Comparison of ENCODE assay signal across 13 mouse cellular contexts in genomic region chr1:167290263-167290592, GRCm38 (mm10). TPM values are rescaled to one million over a fixed set of nuclear protein-coding genes. Genes with fewer than 3 reads are reported as not detected.
DNase-seq lines count a peak whose midpoint lies in the region; ATAC-seq lines count a peak whose summit lies in the region.
"Had no signal": no experiment of that assay in that cellular context is flagged by ENCODE, and none has a peak within 500 bp of the region (broad histone marks: within the 10 kb centered on the region; RNA-seq: fewer than 3 reads in every experiment).

No protein-coding gene starts in this region.

- peak overlapping the region; percentile 16; the same call in 1 of the 2 replicates for H3K4me3 ChIP-seq in forebrain, embryonic 10.5 days
- H3K4me3 ChIP-seq in forebrain, embryonic 16.5 days (replicated peaks; ENCODE audit: low read length): no peak overlapping the region
- no peak overlapping the region for H3K4me3 ChIP-seq in liver, embryonic 13.5 days (replicated peaks)
- no peak overlapping the region for H3K4me3 ChIP-seq in limb, embryonic 12.5 days (replicated peaks)
- H3K4me3 ChIP-seq in stomach, embryonic 16.5 days (replicated peaks; ENCODE audit: low read length): no peak overlapping the region
- H3K4me3 ChIP-seq: embryonic facial prominence, embryonic 15.5 days had no signal

- H3K4me1 ChIP-seq in forebrain, embryonic 10.5 days: peaks cover 30% of the 10 kb centered on the region
- H3K4me1 ChIP-seq in forebrain, embryonic 16.5 days (replicated peaks; ENCODE audit: control insufficient read depth, insufficient read depth, low read length): peaks cover 10% of the 10 kb centered on the region
- peaks cover 61% of the 10 kb centered on the region for H3K4me1 ChIP-seq in liver, embryonic 13.5 days (replicated peaks)
- peaks cover 24% of the 10 kb centered on the region for H3K4me1 ChIP-seq in limb, embryonic 12.5 days (replicated peaks)
- peaks cover 26% of the 10 kb centered on the region for H3K4me1 ChIP-seq in stomach, embryonic 16.5 days (ENCODE audit: control insufficient read depth, insufficient read depth, low read length)

- no peaks in the 10 kb centered on the region for H3K36me3 ChIP-seq in forebrain, embryonic 10.5 days (replicated peaks)
- H3K36me3 ChIP-seq in forebrain, embryonic 16.5 days (ENCODE audit: control insufficient read depth, insufficient read depth): no peaks in the 10 kb centered on the region
- H3K36me3 ChIP-seq in liver, embryonic 13.5 days: no peaks in the 10 kb centered on the region
- no peaks in the 10 kb centered on the region for H3K36me3 ChIP-seq in limb, embryonic 12.5 days
- H3K36me3 ChIP-seq in stomach, embryonic 16.5 days (ENCODE audit: control insufficient read depth, insufficient read depth, low read length): no peaks in the 10 kb centered on the region
- H3K36me3 ChIP-seq: embryonic facial prominence, embryonic 15.5 days had no signal

- peaks cover 43% of the 10 kb centered on the region for H3K27me3 ChIP-seq in forebrain, embryonic 10.5 days (ENCODE audit: poor library complexity, severe bottlenecking)
- no peaks in the 10 kb centered on the region for H3K27me3 ChIP-seq in forebrain, embryonic 16.5 days (replicated peaks; ENCODE audit: control insufficient read depth, insufficient read depth, low read length)
- H3K27me3 ChIP-seq in liver, embryonic 13.5 days: peaks cover 37% of the 10 kb centered on the region
- H3K27me3 ChIP-seq in limb, embryonic 12.5 days: peaks cover 14% of the 10 kb centered on the region
- no peaks in the 10 kb centered on the region for H3K27me3 ChIP-seq in stomach, embryonic 16.5 days (ENCODE audit: control insufficient read depth, insufficient read depth, low read length)

- WGBS in forebrain, embryonic 10.5 days: 26% methylated on average over 6 of the region's 6 CpGs
- 19% methylated on average over 6 of the region's 6 CpGs for WGBS in forebrain, embryonic 16.5 days
- WGBS in liver, embryonic 13.5 days (ENCODE audit: insufficient replicate concordance): 38% methylated on average over 6 of the region's 6 CpGs
- 29% methylated on average over 6 of the region's 6 CpGs for WGBS in limb, embryonic 12.5 days
- 31% methylated on average over 6 of the region's 6 CpGs for WGBS in stomach, embryonic 16.5 days

- DNase-seq in forebrain, embryonic 10.5 days (ENCODE audit: extremely low spot score, low spot score): no peak
- DNase-seq in liver, embryonic 13.5 days: no peak
- DNase-seq in liver: no peak
- DNase-seq in urinary bladder, postnatal 36 days (ENCODE audit: low spot score in 2 of 2): no peak
- no peak for DNase-seq in kidney, adult 8-10 months
- DNase-seq: cerebellum, adult 9-10 months; kidney, adult 2 months; left cerebral cortex, postnatal 4 days; thymus, adult 18-20 months had no signal

- H3K27ac ChIP-seq in forebrain, embryonic 10.5 days: 0 out of 2 replicates have a peak overlapping the region, but pooled peaks have one; percentile 37
- no peak overlapping the region for H3K27ac ChIP-seq in forebrain, embryonic 16.5 days (ENCODE audit: low read length)
- no peak overlapping the region for H3K27ac ChIP-seq in liver, embryonic 13.5 days
- no peak overlapping the region for H3K27ac ChIP-seq in limb, embryonic 12.5 days
- H3K27ac ChIP-seq in stomach, embryonic 16.5 days (ENCODE audit: low read length): peak overlapping the region; percentile 27; the same call in 1 of the 2 replicates
- H3K27ac ChIP-seq: embryonic facial prominence, embryonic 15.5 days had no signal

- ATAC-seq in forebrain, embryonic 16.5 days: no peak
- ATAC-seq in liver, embryonic 13.5 days (ENCODE audit: low read depth): no peak
- ATAC-seq in limb, embryonic 12.5 days (ENCODE audit: insufficient number of reproducible peaks, insufficient read depth, low FRiP score, low TSS enrichment, low read depth): 0 out of 2 replicates have a peak, but pooled peaks have one; percentile 2
- no peak for ATAC-seq in stomach, embryonic 16.5 days (ENCODE audit: insufficient read depth, low FRiP score)

- H3K9ac ChIP-seq in forebrain, embryonic 16.5 days (replicated peaks; ENCODE audit: low read depth, low read length): no peak overlapping the region
- H3K9ac ChIP-seq in liver, embryonic 13.5 days: 0 out of 2 replicates have a peak overlapping the region, but pooled peaks have one; percentile 30
- H3K9ac ChIP-seq in limb, embryonic 12.5 days (replicated peaks): no peak overlapping the region
- no peak overlapping the region for H3K9ac ChIP-seq in stomach, embryonic 16.5 days (ENCODE audit: low read length)
- H3K9ac ChIP-seq: embryonic facial prominence, embryonic 15.5 days had no signal

- H3K9me3 ChIP-seq in forebrain, embryonic 10.5 days: no peaks in the 10 kb centered on the region
- no peaks in the 10 kb centered on the region for H3K9me3 ChIP-seq in forebrain, embryonic 16.5 days (ENCODE audit: control insufficient read depth, low read length)
- no peaks in the 10 kb centered on the region for H3K9me3 ChIP-seq in liver, embryonic 13.5 days (replicated peaks)
- H3K9me3 ChIP-seq in limb, embryonic 12.5 days: no peaks in the 10 kb centered on the region
- H3K9me3 ChIP-seq in stomach, embryonic 16.5 days (replicated peaks; ENCODE audit: control insufficient read depth, low read length): no peaks in the 10 kb centered on the region
- H3K9me3 ChIP-seq: embryonic facial prominence, embryonic 15.5 days had no signal

- H3K4me2 ChIP-seq in forebrain, embryonic 16.5 days (ENCODE audit: low read length): no peak overlapping the region
- H3K4me2 ChIP-seq in liver, embryonic 13.5 days: no peak overlapping the region
- H3K4me2 ChIP-seq in limb, embryonic 12.5 days: peak overlapping the region; percentile 25
- 0 out of 2 replicates have a peak overlapping the region, but pooled peaks have one; percentile 3 for H3K4me2 ChIP-seq in stomach, embryonic 16.5 days (ENCODE audit: low read depth, low read length)
- H3K4me2 ChIP-seq: embryonic facial prominence, embryonic 15.5 days had no signal

RNA-seq across cellular contexts. Expression of gene Uck2, which starts 5.1 kb away (rescaled TPM):
- 135 TPM in 2 replicates for polyA plus RNA-seq in forebrain, embryonic 10.5 days (2016; fragmentation: Nextera tagmentation; extraction: Ambion mirVana)
- polyA plus RNA-seq in forebrain, embryonic 16.5 days (2015; fragmentation: Nextera tagmentation; extraction: Ambion mirVana): 62.7 and 70.3 TPM in 2 replicates
- polyA plus RNA-seq in liver, embryonic 13.5 days (2015; fragmentation: Nextera tagmentation; extraction: Ambion mirVana): 67.1 and 82.5 TPM in 2 replicates
- 119 and 133 TPM in 2 replicates for polyA plus RNA-seq in limb, embryonic 12.5 days (2016; fragmentation: Nextera tagmentation; extraction: Ambion mirVana)
- 65.4 and 70.9 TPM in 2 replicates for polyA plus RNA-seq in stomach, embryonic 16.5 days (2015; fragmentation: Nextera tagmentation; extraction: Ambion mirVana)

RNA-seq across cellular contexts. Expression of gene Tmco1, which starts 17.9 kb away (rescaled TPM):
- 73.4 and 77.1 TPM in 2 replicates for polyA plus RNA-seq in forebrain, embryonic 10.5 days (2016; fragmentation: Nextera tagmentation; extraction: Ambion mirVana)
- 74.3 and 79.7 TPM in 2 replicates for polyA plus RNA-seq in forebrain, embryonic 16.5 days (2015; fragmentation: Nextera tagmentation; extraction: Ambion mirVana)
- 69.9 and 84.5 TPM in 2 replicates for polyA plus RNA-seq in liver, embryonic 13.5 days (2015; fragmentation: Nextera tagmentation; extraction: Ambion mirVana)
- 63.5 and 64.4 TPM in 2 replicates for polyA plus RNA-seq in limb, embryonic 12.5 days (2016; fragmentation: Nextera tagmentation; extraction: Ambion mirVana)
- 112 TPM in 2 replicates for polyA plus RNA-seq in stomach, embryonic 16.5 days (2015; fragmentation: Nextera tagmentation; extraction: Ambion mirVana)

RNA-seq across cellular contexts. Expression of gene Aldh9a1, which starts 59.6 kb away (rescaled TPM):
- 52.5 and 53.6 TPM in 2 replicates for polyA plus RNA-seq in forebrain, embryonic 10.5 days (2016; fragmentation: Nextera tagmentation; extraction: Ambion mirVana)
- 30.8 and 32.6 TPM in 2 replicates for polyA plus RNA-seq in forebrain, embryonic 16.5 days (2015; fragmentation: Nextera tagmentation; extraction: Ambion mirVana)
- polyA plus RNA-seq in liver, embryonic 13.5 days (2015; fragmentation: Nextera tagmentation; extraction: Ambion mirVana): 85.4 and 92.0 TPM in 2 replicates
- 42.3 and 43.9 TPM in 2 replicates for polyA plus RNA-seq in limb, embryonic 12.5 days (2016; fragmentation: Nextera tagmentation; extraction: Ambion mirVana)
- polyA plus RNA-seq in stomach, embryonic 16.5 days (2015; fragmentation: Nextera tagmentation; extraction: Ambion mirVana): 84.8 and 85.6 TPM in 2 replicates

Comparison
In these comparisons a context has a peak if more than half of its experiments do, and no peak if none do; other contexts are left out.
1. H3K27ac ChIP-seq: peak in forebrain, embryonic 10.5 days (single experiment) and stomach, embryonic 16.5 days (single experiment); none in forebrain, embryonic 16.5 days (single experiment), liver, embryonic 13.5 days (single experiment) and limb, embryonic 12.5 days (single experiment).
2. H3K4me2 ChIP-seq: peak in limb, embryonic 12.5 days (single experiment) and stomach, embryonic 16.5 days (single experiment); none in forebrain, embryonic 16.5 days (single experiment) and liver, embryonic 13.5 days (single experiment).